Mouse (Mus musculus) 416B (cell line): ENCODE measurements at regions not wholly inside any gene's neighbourhood (a gene's known extent, or its start where the extent isn't known, plus 50 kb on each side); places are given as distances from the start of the nearest gene placed in this dataset.
A peak's percentile ranks its signal among the peaks of the same experiment; 100 is the strongest.

Source experiments
- DNase-seq: peaks from one replicate; pipeline ENCODE4 v3.0.0; 2011; ENCODE audit warnings: low read depth

GRCm38 (mm10) chr14:31891500-31892185 is 61.2 kb upstream of the Ankrd28 start:
- DNase-seq: no peak

- DNase-seq: no peak
Measured at GRCm38 (mm10) chr14:31892186-31892510, 61.7 kb upstream of the Ankrd28 start.

GRCm38 (mm10) chr14:31896500-31896899 is 66.0 kb upstream of the Ankrd28 start:
- DNase-seq: no peak

- no peak for DNase-seq
Measured at GRCm38 (mm10) chr14:31899504-31899903, 69.1 kb upstream of the Ankrd28 start.

GRCm38 (mm10) chr14:31899906-31900305 is 69.5 kb upstream of the Ankrd28 start:
- no peak for DNase-seq

- DNase-seq: peak; percentile 3
Measured at GRCm38 (mm10) chr14:31901901-31902300, 71.5 kb upstream of the Ankrd28 start.

GRCm38 (mm10) chr14:31903664-31904063 is 73.2 kb upstream of the Ankrd28 start:
- DNase-seq: no peak

- DNase-seq: no peak
Measured at GRCm38 (mm10) chr14:31908591-31908990, 78.1 kb upstream of the Ankrd28 start.

- no peak for DNase-seq
Measured at GRCm38 (mm10) chr14:31909291-31909690, 78.8 kb upstream of the Ankrd28 start.

- DNase-seq: no peak
Measured at GRCm38 (mm10) chr14:31910809-31911208, 80.4 kb upstream of the Ankrd28 start.

GRCm38 (mm10) chr14:31918461-31918860 is 88.0 kb upstream of the Ankrd28 start:
- no peak for DNase-seq

- no peak for DNase-seq
Measured at GRCm38 (mm10) chr14:31918921-31919320, 88.5 kb upstream of the Ankrd28 start.

GRCm38 (mm10) chr14:31929161-31929707 is 98.8 kb upstream of the Ankrd28 start:
- DNase-seq: no peak

- DNase-seq: peak; percentile 29
Measured at GRCm38 (mm10) chr14:31930367-31930766, 98.4 kb upstream of the Galnt15 start.

GRCm38 (mm10) chr14:31931971-31932370 is 96.8 kb upstream of the Galnt15 start:
- DNase-seq: no peak

- no peak for DNase-seq
Measured at GRCm38 (mm10) chr14:31933441-31933840, 95.3 kb upstream of the Galnt15 start.

- DNase-seq: no peak
Measured at GRCm38 (mm10) chr14:31933841-31934271, 94.9 kb upstream of the Galnt15 start.

GRCm38 (mm10) chr14:31934321-31934720 is 94.5 kb upstream of the Galnt15 start:
- DNase-seq: no peak

- no peak for DNase-seq
Measured at GRCm38 (mm10) chr14:31934771-31935170, 94.0 kb upstream of the Galnt15 start.

GRCm38 (mm10) chr14:31935411-31935810 is 93.4 kb upstream of the Galnt15 start:
- no peak for DNase-seq

- no peak for DNase-seq
Measured at GRCm38 (mm10) chr14:31936581-31936980, 92.2 kb upstream of the Galnt15 start.

GRCm38 (mm10) chr14:31940900-31941299 is 87.9 kb upstream of the Galnt15 start:
- DNase-seq: no peak

- peak; percentile 56 for DNase-seq
Measured at GRCm38 (mm10) chr14:31942266-31942960, 86.4 kb upstream of the Galnt15 start.
